Mouse (Mus musculus): ENCODE data around the gene Rnf144b.

The Rnf144b gene

DNA sequence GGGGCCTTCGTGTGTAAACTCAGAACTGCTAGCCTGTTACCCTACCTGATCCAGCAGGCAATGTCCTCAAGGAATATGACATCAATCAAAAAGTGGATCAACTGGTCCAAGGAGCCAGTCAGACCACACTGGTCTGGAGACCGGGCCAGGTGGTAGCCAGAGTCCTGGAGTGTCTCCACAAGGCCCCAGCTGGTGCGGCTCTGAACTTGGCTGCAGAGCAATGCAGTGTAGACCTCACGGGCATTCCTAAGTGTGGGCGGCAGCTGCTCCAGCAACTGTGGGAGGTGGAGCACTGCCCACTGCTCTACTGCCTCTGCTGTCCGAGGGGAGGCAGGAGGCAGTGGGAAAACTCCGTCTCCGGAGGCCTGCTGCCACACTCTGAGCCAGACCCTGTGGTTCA is 55.7 kb downstream of the Rnf144b start:
- DNase-seq (ENCODE audit: low spot score in 2 of 2) = no peak

GRCm38 (mm10) chr13:47180776-47181175 is 58.3 kb downstream of the Rnf144b start:
- DNase-seq (ENCODE audit: low spot score in 2 of 2) = no peak

DNA sequence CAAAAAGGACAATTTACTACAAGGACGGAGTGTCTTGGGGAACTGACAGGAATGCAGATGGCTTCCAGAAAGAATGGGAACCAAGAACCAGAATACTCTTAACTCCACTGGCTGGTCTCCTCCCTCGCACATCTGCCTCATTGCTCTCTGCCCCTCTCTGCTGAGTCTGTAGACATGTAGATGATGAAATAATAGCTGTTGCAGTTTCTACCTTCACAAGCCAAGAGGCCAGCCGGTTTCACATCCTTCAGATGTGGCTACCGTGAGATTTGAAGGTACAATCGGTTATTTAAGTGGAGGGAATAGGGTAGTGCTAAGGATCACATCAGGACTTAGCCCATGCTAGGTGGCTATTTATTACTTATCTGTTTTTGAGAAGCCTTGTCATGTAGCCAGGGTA is 59.9 kb downstream of the Rnf144b start:
- no peak for DNase-seq (ENCODE audit: low spot score in 2 of 2)

- no peak for DNase-seq (ENCODE audit: low spot score in 2 of 2)
Observed at GRCm38 (mm10) chr13:47183033-47183730, 60.7 kb downstream of the Rnf144b start.

DNA sequence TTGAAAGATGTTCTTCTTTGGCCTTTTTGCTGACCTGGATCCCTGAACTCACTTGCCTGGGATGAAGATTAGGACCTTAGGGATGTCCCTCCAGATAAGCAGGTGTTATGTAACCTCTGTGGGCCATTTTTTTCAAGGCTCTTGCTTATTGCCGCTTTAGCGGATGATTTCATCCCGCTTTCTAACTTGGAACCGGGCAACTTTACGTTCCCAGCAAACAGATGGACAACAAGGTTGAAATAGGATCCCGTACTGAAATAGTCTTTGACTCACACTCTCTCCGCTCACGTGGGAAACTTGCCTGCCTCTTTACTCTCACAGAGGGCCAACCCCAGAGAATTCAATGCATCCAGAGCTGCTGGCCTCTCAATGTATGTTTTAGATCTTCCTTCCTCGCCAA is 61.3 kb downstream of the Rnf144b start:
- DNase-seq (ENCODE audit: low spot score in 2 of 2) = no peak

GRCm38 (mm10) chr13:47187836-47188235 is 65.4 kb downstream of the Rnf144b start:
- DNase-seq (ENCODE audit: low spot score in 2 of 2) = no peak

DNA sequence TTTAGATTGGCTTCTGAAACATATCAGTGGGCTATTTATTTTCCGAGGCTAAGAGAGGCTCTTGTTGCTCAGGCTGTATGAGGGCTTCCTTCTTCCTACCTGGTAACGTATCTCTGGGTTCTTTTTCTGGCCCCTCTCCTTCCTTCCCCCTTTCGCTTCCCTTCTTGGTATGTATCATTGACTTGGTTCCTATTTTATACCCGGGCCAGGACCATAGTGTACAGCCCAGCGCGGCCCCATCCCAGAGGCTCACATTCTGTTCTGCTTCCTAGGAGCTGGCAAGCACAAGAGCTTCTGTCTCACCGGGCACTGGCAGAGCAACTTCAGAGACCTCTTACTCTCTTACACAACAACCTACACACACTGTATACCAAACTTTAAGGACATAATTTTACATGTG is 67.5 kb downstream of the Rnf144b start:
- DNase-seq (ENCODE audit: low spot score in 2 of 2) = no peak

DNA sequence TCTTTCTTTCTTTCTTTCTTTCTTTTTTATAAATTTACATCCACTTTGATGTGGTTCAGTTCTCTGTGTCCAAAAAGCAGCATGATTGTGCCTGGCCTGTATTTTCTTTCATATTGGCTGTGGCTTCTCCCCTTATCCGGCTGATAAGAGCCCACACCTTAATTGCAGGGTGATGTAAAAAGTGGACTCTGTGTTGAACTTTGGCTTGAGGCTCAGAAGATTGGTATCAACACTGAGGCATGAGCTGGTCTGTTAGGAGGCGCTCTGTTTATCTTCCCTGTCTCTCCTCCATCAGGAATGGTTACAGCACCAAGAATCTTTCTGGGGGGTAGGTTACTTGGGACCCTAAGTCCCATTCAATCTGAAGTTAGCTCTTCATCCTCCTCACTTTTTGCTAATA is 69.7 kb downstream of the Rnf144b start:
- DNase-seq (ENCODE audit: low spot score in 2 of 2) = no peak

DNA sequence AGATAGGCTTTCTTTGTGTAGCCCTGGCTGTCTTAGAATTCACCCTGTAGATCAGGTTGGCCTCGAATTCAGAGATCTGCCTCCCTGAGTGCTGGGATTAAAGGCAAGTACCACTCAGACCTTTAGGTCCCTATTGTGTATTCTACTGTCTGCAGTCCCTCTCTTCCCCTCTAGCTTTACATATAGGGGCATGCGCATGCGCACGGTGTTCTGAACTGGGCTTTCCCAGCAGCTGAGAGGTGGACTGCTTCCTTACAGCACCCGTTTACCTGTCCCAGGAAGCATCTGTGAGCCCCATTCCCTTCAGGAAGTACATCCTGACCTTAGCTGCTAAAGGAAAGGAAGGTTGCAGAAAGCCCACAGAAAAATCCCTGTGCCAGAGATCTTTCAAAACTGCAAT is 70.3 kb downstream of the Rnf144b start:
- DNase-seq (ENCODE audit: low spot score in 2 of 2) = no peak

- peak in 1 of 2 experiments; percentile 4 for DNase-seq (ENCODE audit: low spot score in 2 of 2)
Observed at GRCm38 (mm10) chr13:47193326-47194153, 71.1 kb downstream of the Rnf144b start.

GRCm38 (mm10) chr13:47194695-47195094 is 72.2 kb downstream of the Rnf144b start:
- no peak for DNase-seq (ENCODE audit: low spot score in 2 of 2)

- DNase-seq (ENCODE audit: low spot score in 2 of 2) = no peak
Observed at GRCm38 (mm10) chr13:47195491-47195890, 73.0 kb downstream of the Rnf144b start.

DNA sequence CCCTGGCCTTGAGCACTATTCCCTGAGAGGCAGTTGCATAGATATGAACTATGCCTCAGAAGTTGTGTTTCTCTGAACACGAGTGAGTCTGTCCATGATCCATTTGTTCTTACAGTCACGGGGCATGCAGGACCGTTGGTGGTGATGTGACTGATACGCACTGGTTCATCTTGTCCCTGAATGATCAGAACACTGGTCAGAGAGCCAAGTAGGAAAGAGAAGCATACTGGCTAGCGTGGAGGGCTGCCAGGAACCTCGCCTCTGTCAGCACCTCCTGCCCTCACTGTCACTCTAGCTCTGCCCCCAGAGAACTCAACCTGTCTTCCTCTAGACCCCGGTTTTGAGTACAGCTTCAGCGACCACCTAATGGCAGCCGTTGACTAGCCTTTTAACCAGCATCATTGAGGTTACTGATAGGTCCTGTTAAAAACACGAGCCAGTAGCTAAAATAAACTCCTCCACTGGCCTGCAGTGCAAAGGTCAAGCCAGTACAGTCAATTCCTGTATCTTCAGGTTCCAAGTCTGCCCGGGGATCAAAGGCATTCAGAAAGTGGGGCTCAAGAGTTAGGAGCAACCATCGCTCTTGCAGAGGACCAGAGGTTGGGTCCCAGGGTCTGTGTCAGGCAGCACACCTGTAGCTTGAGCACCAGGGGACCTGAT is 77.7 kb downstream of the Rnf144b start:
- no peak for DNase-seq (ENCODE audit: low spot score in 2 of 2)

- DNase-seq (ENCODE audit: low spot score in 2 of 2) = no peak
Observed at GRCm38 (mm10) chr13:47201962-47202624, 79.6 kb downstream of the Rnf144b start.

- no peak for DNase-seq (ENCODE audit: low spot score in 2 of 2)
Observed at GRCm38 (mm10) chr13:47210496-47210895, 88.0 kb downstream of the Rnf144b start.

GRCm38 (mm10) chr13:47210992-47211391 is 88.5 kb downstream of the Rnf144b start:
- no peak for DNase-seq (ENCODE audit: low spot score in 2 of 2)

- DNase-seq (ENCODE audit: low spot score in 2 of 2) = no peak
Observed at GRCm38 (mm10) chr13:47211581-47211980, 89.1 kb downstream of the Rnf144b start.

- DNase-seq (ENCODE audit: low spot score in 2 of 2) = no peak
Observed at GRCm38 (mm10) chr13:47213817-47214216, 91.4 kb downstream of the Rnf144b start.

DNA sequence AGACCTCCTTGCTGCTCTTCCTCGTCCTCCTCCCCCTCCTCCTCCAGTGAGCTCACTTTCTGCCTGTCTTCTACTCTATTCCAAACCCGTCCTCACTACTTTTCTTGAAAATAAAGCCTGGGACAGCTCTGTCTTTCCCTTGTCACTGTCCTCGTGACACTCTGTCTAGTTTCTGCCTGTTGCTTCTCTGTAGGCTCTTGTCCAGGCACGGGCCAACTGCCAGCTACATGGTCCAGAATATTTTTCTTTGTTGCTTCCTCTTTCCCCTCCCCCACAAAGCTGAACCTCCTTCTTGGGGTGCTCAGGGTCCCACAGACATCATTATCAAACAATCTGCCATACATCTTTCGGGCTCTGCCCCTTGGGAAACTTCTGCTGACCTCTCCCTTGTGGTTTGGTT is 92.4 kb downstream of the Rnf144b start:
- DNase-seq (ENCODE audit: low spot score in 2 of 2) = no peak

DNA sequence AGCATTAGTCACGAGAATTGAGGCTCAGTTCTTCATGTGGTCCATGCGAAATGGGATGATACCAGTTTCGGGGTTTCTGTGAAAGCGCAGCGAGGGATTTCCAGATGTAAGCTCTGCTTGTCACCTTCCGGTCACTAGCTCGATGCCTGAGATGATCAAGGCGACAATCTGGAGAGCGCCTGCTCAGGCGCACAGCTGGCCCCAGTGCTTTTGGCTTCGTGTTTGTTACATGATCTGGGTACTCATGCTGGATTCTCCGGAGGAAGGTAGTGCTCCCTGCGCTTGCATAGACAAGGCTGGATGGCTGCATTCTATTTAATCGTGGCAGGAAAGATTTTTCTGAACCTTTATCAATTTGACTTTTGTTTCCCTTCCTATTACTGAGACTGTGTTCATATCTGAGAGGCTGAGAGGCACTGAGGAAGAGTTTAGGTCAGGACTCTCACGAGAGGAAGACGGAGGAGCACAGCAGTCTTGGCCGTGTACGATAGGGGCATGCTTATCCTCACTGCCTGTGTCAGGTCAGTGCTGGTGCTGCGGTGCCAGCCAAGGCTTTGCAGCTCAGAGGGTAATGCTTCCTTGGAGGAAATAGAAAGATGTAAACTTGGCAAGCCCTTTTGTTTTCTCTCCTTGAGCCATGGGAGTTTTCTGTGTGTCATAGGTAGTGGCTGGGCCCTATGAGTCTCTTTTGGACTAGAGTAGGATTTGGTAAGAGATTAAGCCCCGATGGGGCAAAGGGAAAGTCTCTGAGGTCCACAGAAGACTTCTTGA is 93.5 kb downstream of the Rnf144b start:
- DNase-seq (ENCODE audit: low spot score in 2 of 2) = no peak

- no peak for DNase-seq (ENCODE audit: low spot score in 2 of 2)
Observed at GRCm38 (mm10) chr13:47217107-47217571, 94.7 kb downstream of the Rnf144b start.

Measured in spleen, postnatal 14 days (tissue).